Mouse (Mus musculus): Measurements from ENCODE around the gene Gm21093. TPM values are rescaled to one million over a fixed set of nuclear protein-coding genes. Genes with fewer than 3 reads are reported as not detected.

Gene Gm21093
- polyA plus RNA-seq (2012; rRNA removed): 0.04 and 0.07 TPM in 2 replicates

DNA sequence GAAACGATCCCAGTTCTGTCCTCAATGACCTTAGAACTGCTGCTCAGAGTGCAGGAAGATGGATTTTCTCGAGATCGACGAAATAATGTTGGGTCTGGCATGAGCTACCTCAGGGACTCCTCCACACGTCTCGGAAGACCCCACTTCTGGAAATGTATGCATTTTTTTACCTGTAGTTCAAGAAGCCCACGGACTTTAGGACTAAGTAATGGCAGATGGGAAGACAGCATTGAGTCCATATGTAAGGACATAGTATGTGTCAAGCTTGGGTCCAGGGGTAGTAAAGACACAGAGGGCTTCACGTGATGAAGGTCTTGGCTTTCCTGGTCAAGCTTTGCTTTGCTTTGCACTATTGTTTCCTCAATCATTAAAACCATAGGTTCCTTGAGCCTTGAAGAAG is at the start of gene Gm21093:
TSS of gene Gm21093 (minus strand) at position 101 of the 400 bp plus-strand sequence.

Other genes with a start within 250 kb of the Gm21093 start
- not detected in 2 replicates for gene Gm21541, start 131.1 kb downstream of the Gm21093 start, polyA plus RNA-seq (2012; rRNA removed)
- 2.2 and 4.5 TPM in 2 replicates for gene Gm20878, start 93.2 kb downstream of the Gm21093 start, polyA plus RNA-seq (2012; rRNA removed)
- gene Fam205a4, start 68.7 kb downstream of the Gm21093 start, polyA plus RNA-seq (2012; rRNA removed): 0.34 TPM in 1 of 2 replicates, not detected in the other
- gene Gm3893, start 56.5 kb upstream of the Gm21093 start, polyA plus RNA-seq (2012; rRNA removed): not detected in 2 replicates
- gene Gm13304, start 80.1 kb upstream of the Gm21093 start, polyA plus RNA-seq (2012; rRNA removed): 0.19 TPM in 1 of 2 replicates, not detected in the other
- not detected in 2 replicates for gene Gm13306, start 118.7 kb upstream of the Gm21093 start, polyA plus RNA-seq (2012; rRNA removed)
- gene Gm13305, start 133.9 kb upstream of the Gm21093 start, polyA plus RNA-seq (2012; rRNA removed): 0.24 and 0.52 TPM in 2 replicates
- gene Gm10600, start 205.9 kb upstream of the Gm21093 start, polyA plus RNA-seq (2012; rRNA removed): not detected in 2 replicates
- not detected in 2 replicates for gene Ccl21b, start 221.0 kb upstream of the Gm21093 start, polyA plus RNA-seq (2012; rRNA removed)

Measured in central nervous system, embryonic 11.5 days (tissue).